Mouse (Mus musculus): ENCODE results near the gene Gpr4.
A peak's percentile ranks its signal among the peaks of the same experiment; 100 is the strongest.

Gpr4 gene

GRCm38 (mm10) chr7:19197985-19198384 is 14.4 kb upstream of the Gpr4 start:
- peak; percentile 55 for DNase-seq

- no peak for DNase-seq
Measured at GRCm38 (mm10) chr7:19201660-19202059, 10.7 kb upstream of the Gpr4 start.

GRCm38 (mm10) chr7:19202065-19202850 is 10.1 kb upstream of the Gpr4 start:
- no peak for DNase-seq

GRCm38 (mm10) chr7:19208201-19208910 is 4.0 kb upstream of the Gpr4 start:
- DNase-seq = no peak

- DNase-seq = no peak
Measured at GRCm38 (mm10) chr7:19208944-19209472, 3.3 kb upstream of the Gpr4 start.

- DNase-seq = no peak
Measured at GRCm38 (mm10) chr7:19209494-19209893, 2.8 kb upstream of the Gpr4 start.

- DNase-seq = no peak
Measured at GRCm38 (mm10) chr7:19210010-19210409, 2.3 kb upstream of the Gpr4 start.

GRCm38 (mm10) chr7:19211041-19211675 is 1.2 kb upstream of the Gpr4 start:
- DNase-seq = no peak

- DNase-seq = no peak
Measured at GRCm38 (mm10) chr7:19213385-19213784, 1.0 kb downstream of the Gpr4 start.

- DNase-seq = no peak
Measured at GRCm38 (mm10) chr7:19214369-19214768, 2.0 kb downstream of the Gpr4 start.

- no peak for DNase-seq
Measured at GRCm38 (mm10) chr7:19214940-19215339, 2.6 kb downstream of the Gpr4 start.

GRCm38 (mm10) chr7:19217492-19217891 is 5.2 kb downstream of the Gpr4 start:
- no peak for DNase-seq

GRCm38 (mm10) chr7:19217944-19218343 is 5.6 kb downstream of the Gpr4 start:
- DNase-seq = no peak

GRCm38 (mm10) chr7:19220061-19220460 is 7.7 kb downstream of the Gpr4 start:
- DNase-seq = no peak

GRCm38 (mm10) chr7:19222189-19222588 is 9.9 kb downstream of the Gpr4 start:
- DNase-seq = no peak

- DNase-seq = no peak
Measured at GRCm38 (mm10) chr7:19222875-19223274, 10.5 kb downstream of the Gpr4 start.

- DNase-seq = no peak
Measured at GRCm38 (mm10) chr7:19224933-19225332, 12.6 kb downstream of the Gpr4 start.

GRCm38 (mm10) chr7:19226817-19227797 is 14.8 kb downstream of the Gpr4 start:
- DNase-seq = peak; percentile 70

- DNase-seq = peak; percentile 99
Measured at GRCm38 (mm10) chr7:19227883-19228792, 15.8 kb downstream of the Gpr4 start, which contains the start of gene Opa3. TSS of gene Opa3 (plus strand) at chr7:19228334.

- no peak for DNase-seq
Measured at GRCm38 (mm10) chr7:19228793-19229148, 16.4 kb downstream of the Gpr4 start.

- DNase-seq = no peak
Measured at GRCm38 (mm10) chr7:19229404-19229803, 17.1 kb downstream of the Gpr4 start.
